Mouse (Mus musculus) kidney, adult 2 months (tissue): ENCODE data around the gene Nkx2-3.

Experiments used
- CTCF ChIP-seq: fragments of 200-500 bp; conservative IDR thresholded peaks from 2 replicates; pipeline ENCODE4 v1.5.1; 2011; ENCODE audit warnings: low read depth, mild to moderate bottlenecking, control low read depth, low read length, moderate library complexity, mixed read lengths; ENCODE audit not compliant: insufficient read depth, insufficient read length
- POLR2A ChIP-seq: fragments of 200-500 bp; IDR thresholded peaks from one replicate; pipeline ENCODE4 v1.6.1; 2011; ENCODE audit warnings: low read depth, low read length, control low read depth

DNA sequence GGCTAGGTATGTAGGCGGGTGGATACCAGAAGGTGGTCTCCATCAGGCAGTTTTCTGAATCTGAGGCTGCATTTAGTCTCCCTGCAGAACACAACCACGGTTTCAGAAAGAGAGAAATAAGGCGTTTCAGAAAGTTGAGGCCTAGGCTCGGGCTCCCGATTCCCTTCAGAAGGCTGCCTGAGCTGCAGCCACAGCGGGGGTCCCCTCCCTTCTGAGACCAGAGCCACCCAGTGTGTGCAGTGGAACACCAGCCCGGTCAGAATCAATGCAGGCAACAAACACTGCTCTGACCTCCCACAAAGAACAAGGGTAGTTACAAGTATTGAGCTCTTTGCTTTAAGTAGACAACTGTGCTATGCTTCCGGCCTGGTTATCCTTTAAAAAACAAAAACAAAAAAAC is 1.0 kb upstream of the Nkx2-3 start:
- TF ChIP-seq POLR2A (no peak), CTCF (no peak)
